ENCODE assay signal across 17 mouse cellular contexts in genomic region chr16:97872657-97873056, GRCm38 (mm10). TPM values are rescaled to one million over a fixed set of nuclear protein-coding genes. Genes with fewer than 3 reads are reported as not detected.
DNase-seq lines count a peak whose midpoint lies in the region; ATAC-seq and TF ChIP-seq lines count a peak whose summit lies in the region.
"Had no signal": no experiment of that assay in that cellular context is flagged by ENCODE, and none has a peak within 500 bp of the region (broad histone marks: within the 10 kb centered on the region; RNA-seq: fewer than 3 reads in every experiment).

No protein-coding gene starts in this region.

- no peaks in the 10 kb centered on the region for H3K27me3 ChIP-seq in midbrain, postnatal 0 days (ENCODE audit: insufficient read depth, low read length)
- H3K27me3 ChIP-seq: embryonic facial prominence, embryonic 13.5 days; forebrain, embryonic 13.5 days; midbrain, embryonic 15.5 days; neural tube, embryonic 12.5 days had no signal

- peak; percentile 10 to 17 for DNase-seq in kidney, adult 8-10 months
- DNase-seq in kidney, adult 11 months, result no peak
- peak; percentile 20 for DNase-seq in brain, adult 2 months (ENCODE audit: low read depth, low spot score)
- DNase-seq in cerebellum, postnatal 10 days, result peak; percentile 68 to 77
- DNase-seq in kidney, postnatal 14 days, result peak; percentile 37
- no peak for DNase-seq in B cell, adult 2 months
- DNase-seq in midbrain, postnatal 0 days (ENCODE audit: low spot score), result no peak
- DNase-seq: heart, postnatal 36 days; thymus, postnatal 36 days had no signal

- TF ChIP-seq CTCF in midbrain, postnatal 0 days (IDR thresholded peaks at IDR 0.05), result no peak

- no peak overlapping the region for H3K27ac ChIP-seq in midbrain, postnatal 0 days (ENCODE audit: low read depth, low read length)
- H3K27ac ChIP-seq: embryonic facial prominence, embryonic 13.5 days; forebrain, embryonic 13.5 days; limb, embryonic 10.5 days; liver, embryonic 14.5 days; midbrain, embryonic 15.5 days; neural tube, embryonic 12.5 days had no signal

- H3K4me3 ChIP-seq in midbrain, postnatal 0 days (ENCODE audit: low read depth, low read length), result no peak overlapping the region
- H3K4me3 ChIP-seq: embryonic facial prominence, embryonic 13.5 days; forebrain, embryonic 13.5 days; limb, embryonic 10.5 days; midbrain, embryonic 15.5 days; neural tube, embryonic 12.5 days had no signal

- no peak overlapping the region for H3K9ac ChIP-seq in midbrain, postnatal 0 days (replicated peaks; ENCODE audit: low read length, poor library complexity, severe bottlenecking)
- H3K9ac ChIP-seq: embryonic facial prominence, embryonic 13.5 days; forebrain, embryonic 13.5 days; liver, embryonic 14.5 days; midbrain, embryonic 15.5 days; neural tube, embryonic 12.5 days had no signal

- H3K9me3 ChIP-seq in midbrain, postnatal 0 days (ENCODE audit: low read length), result no peaks in the 10 kb centered on the region
- H3K9me3 ChIP-seq: embryonic facial prominence, embryonic 13.5 days; forebrain, embryonic 13.5 days; limb, embryonic 10.5 days; midbrain, embryonic 15.5 days; neural tube, embryonic 12.5 days had no signal

- WGBS in midbrain, postnatal 0 days, result 68% methylated on average over 5 of the region's 5 CpGs

- no peak for ATAC-seq in midbrain, postnatal 0 days (ENCODE audit: low FRiP score)
- ATAC-seq: activated CD4-positive, CD25-positive, alpha-beta regulatory T cell, adult 4 months; CD4-positive, CD25-positive, alpha-beta regulatory T cell, adult 4 months; forebrain, embryonic 13.5 days; midbrain, embryonic 15.5 days had no signal

- H3K36me3 ChIP-seq in midbrain, postnatal 0 days (ENCODE audit: insufficient read depth, low read length), result peaks cover 27% of the 10 kb centered on the region

- no peaks in the 10 kb centered on the region for H3K4me1 ChIP-seq in midbrain, postnatal 0 days (ENCODE audit: insufficient read depth, low read length)
- H3K4me1 ChIP-seq: embryonic facial prominence, embryonic 13.5 days; forebrain, embryonic 13.5 days; limb, embryonic 10.5 days; midbrain, embryonic 15.5 days; neural tube, embryonic 12.5 days had no signal

- H3K4me2 ChIP-seq in midbrain, postnatal 0 days (ENCODE audit: low read depth, low read length, poor library complexity, severe bottlenecking), result no peak overlapping the region
- H3K4me2 ChIP-seq: embryonic facial prominence, embryonic 13.5 days; forebrain, embryonic 13.5 days; midbrain, embryonic 15.5 days; neural tube, embryonic 12.5 days had no signal

RNA-seq across cellular contexts. Expression of gene Prdm15, which starts 21.0 kb away (rescaled TPM):
- 6.2 and 12.9 TPM in 2 replicates for total RNA-seq in midbrain, postnatal 0 days (2014; rRNA removed)
- 4.6 and 5.6 TPM in 2 replicates for polyA plus RNA-seq in midbrain, postnatal 0 days (2015; fragmentation: Nextera tagmentation; extraction: Ambion mirVana)

Comparison
In these comparisons a context has a peak if more than half of its experiments do, and no peak if none do; other contexts are left out.
1. DNase-seq: peak in kidney, adult 8-10 months (2 of 2), brain, adult 2 months (single experiment), cerebellum, postnatal 10 days (2 of 2) and kidney, postnatal 14 days (single experiment); none in kidney, adult 11 months (single experiment), B cell, adult 2 months (0 of 2) and midbrain, postnatal 0 days (single experiment).